Mouse (Mus musculus): ENCODE data around the gene Acp2. TPM values are rescaled to one million over a fixed set of nuclear protein-coding genes. Genes with fewer than 3 reads are reported as not detected.
A peak's percentile ranks its signal among the peaks of the same experiment; 100 is the strongest.

Gene Acp2
- polyA plus RNA-seq, 1 experiment from 2014 or later = 39.0 TPM

DNA sequence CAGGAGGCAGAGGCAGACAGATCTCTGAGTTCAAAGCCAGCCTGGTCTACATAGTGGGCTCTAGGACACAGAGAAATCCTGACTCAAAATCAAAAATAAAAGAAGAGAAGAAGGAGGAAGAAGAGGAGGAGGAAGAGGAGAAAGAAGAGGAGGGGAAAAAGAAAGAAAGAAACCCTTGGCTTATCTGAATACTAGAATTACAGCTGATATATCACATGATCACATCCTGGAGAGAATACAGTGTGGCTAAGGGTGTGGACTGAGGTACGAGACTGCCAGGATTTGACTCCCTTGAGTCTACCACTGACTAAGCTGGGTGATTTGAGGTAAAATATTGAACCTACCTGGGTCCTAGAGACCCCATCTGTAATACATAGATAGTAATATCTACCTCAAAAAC lies 16.5 kb upstream of the Acp2 start:
- H3K27ac ChIP-seq (ENCODE audit: low read length) = no peak overlapping the region
- H3K4me3 ChIP-seq (replicated peaks; ENCODE audit: low read length) = no peak overlapping the region
- 87% methylated on average over 1 of the region's 1 CpGs for WGBS
- no peak overlapping the region for H3K4me2 ChIP-seq (ENCODE audit: low read length)
- no peaks in the 10 kb centered on the region for H3K9me3 ChIP-seq (ENCODE audit: control insufficient read depth, low read length)
- peaks cover 13% of the 10 kb centered on the region for H3K4me1 ChIP-seq (replicated peaks; ENCODE audit: control insufficient read depth, insufficient read depth, low read length)
- H3K27me3 ChIP-seq (replicated peaks; ENCODE audit: control insufficient read depth, insufficient read depth, low read length) = no peaks in the 10 kb centered on the region
- no peak overlapping the region for H3K9ac ChIP-seq (replicated peaks; ENCODE audit: low read depth, low read length)
- no peak for ATAC-seq
- H3K36me3 ChIP-seq (ENCODE audit: control insufficient read depth, insufficient read depth) = no peaks in the 10 kb centered on the region

DNA sequence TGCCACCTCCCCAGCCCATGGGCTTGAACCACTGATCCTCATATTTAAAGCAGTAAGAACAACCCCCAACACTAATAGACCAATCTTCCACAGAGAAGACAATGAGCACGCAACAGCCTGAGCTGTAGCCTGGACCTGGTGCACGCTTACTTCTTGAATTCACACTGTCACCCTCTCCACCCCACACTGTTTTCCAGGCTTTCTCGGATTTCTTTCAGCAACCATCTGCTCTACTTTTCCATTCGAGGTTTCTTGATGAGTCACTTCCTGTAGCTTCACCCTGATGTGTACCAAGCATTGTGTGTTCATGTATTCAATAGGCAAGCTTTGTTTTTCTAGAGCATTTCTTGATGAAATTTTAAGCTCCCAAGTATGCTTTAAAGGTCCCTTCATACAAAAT lies 15.3 kb upstream of the Acp2 start:
- H3K4me3 ChIP-seq (replicated peaks; ENCODE audit: low read length) = no peak overlapping the region
- WGBS = 73% methylated on average over 4 of the region's 4 CpGs

DNA sequence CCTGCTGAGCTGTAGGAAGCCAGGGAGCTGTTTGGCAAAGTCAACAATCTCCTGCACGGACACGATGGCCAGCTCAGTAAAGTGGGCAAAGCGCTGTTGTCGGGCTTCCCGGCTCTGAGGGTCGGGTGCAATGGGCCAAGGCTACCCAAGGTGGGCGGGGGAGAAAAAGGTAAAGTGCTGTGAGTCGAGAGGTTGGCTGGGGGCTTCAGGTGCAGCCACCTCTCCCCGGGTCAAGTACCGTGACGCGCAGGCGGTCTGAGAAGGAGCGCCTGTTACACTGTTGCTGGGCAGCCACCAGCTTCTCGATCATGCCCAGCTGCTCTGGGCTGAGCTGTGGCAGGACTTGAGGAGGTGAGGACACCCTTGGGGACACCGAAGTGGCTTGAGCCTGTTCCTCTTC lies 12.2 kb upstream of the Acp2 start:
- Histone ChIP-seq H3K9me3 (ENCODE audit: control insufficient read depth, low read length) (no peaks in the 10 kb centered on the region), H3K36me3 (ENCODE audit: control insufficient read depth, insufficient read depth) (no peaks in the 10 kb centered on the region), H3K27me3 (replicated peaks; ENCODE audit: control insufficient read depth, insufficient read depth, low read length) (no peaks in the 10 kb centered on the region), H3K27ac (ENCODE audit: low read length) (no peak overlapping the region), H3K4me3 (replicated peaks; ENCODE audit: low read length) (no peak overlapping the region), H3K4me1 (replicated peaks; ENCODE audit: control insufficient read depth, insufficient read depth, low read length) (peaks cover 10% of the 10 kb centered on the region), H3K9ac (replicated peaks; ENCODE audit: low read depth, low read length) (0 out of 2 replicates have a peak overlapping the region, but pooled peaks have one; percentile 9), H3K4me2 (ENCODE audit: low read length) (no peak overlapping the region)
- no peak for ATAC-seq
- WGBS = 92% methylated on average over 16 of the region's 16 CpGs

More for the DNA sequence above, 15.3 kb upstream of the Acp2 start:
- ATAC-seq = no peak
- Histone ChIP-seq H3K27ac (ENCODE audit: low read length) (no peak overlapping the region), H3K27me3 (replicated peaks; ENCODE audit: control insufficient read depth, insufficient read depth, low read length) (no peaks in the 10 kb centered on the region), H3K4me2 (ENCODE audit: low read length) (no peak overlapping the region), H3K4me1 (replicated peaks; ENCODE audit: control insufficient read depth, insufficient read depth, low read length) (peaks cover 4% of the 10 kb centered on the region; the same call in 1 of the 2 replicates), H3K36me3 (ENCODE audit: control insufficient read depth, insufficient read depth) (no peaks in the 10 kb centered on the region), H3K9ac (replicated peaks; ENCODE audit: low read depth, low read length) (no peak overlapping the region), H3K9me3 (ENCODE audit: control insufficient read depth, low read length) (no peaks in the 10 kb centered on the region)

DNA sequence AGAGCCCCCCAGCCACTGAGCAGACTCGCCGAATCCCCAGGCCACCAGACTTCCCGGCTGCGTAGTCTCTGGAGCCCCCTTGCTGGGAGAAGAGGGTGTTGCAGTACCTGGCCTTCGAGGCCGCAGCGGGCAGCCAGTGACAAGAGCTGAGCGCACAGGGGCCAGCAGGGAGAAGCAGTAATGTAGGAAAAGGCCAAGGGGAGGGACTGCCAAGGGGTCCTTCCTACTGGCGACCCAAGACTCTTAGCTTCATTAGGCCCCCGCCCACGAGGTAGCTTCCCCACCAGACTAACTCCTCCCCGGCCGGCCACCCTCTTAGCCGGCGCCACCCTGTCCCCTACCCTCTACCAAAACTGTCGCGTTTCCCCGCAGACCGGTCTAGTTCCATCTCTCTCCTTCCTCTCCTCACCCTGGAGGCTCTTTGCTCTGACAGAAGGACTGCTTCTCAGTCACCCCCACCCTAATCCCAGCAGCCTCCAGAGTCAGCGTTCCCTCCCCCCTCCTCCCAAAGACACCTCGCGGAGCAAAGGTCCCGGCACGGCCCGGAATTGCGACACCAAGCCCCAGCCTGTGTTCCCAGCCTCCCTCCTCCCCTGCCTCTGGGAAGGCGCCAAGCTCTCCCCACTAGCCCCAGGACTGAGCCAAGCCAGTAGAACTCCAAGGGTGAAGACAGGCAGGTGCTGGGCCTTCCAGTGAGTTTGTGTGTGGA lies 7.9 kb upstream of the Acp2 start:
- peak; percentile 84 for ATAC-seq
- WGBS = 3% methylated on average over 27 of the region's 27 CpGs
- Histone ChIP-seq H3K36me3 (ENCODE audit: control insufficient read depth, insufficient read depth) (no peaks in the 10 kb centered on the region), H3K9ac (replicated peaks; ENCODE audit: low read depth, low read length) (peak overlapping the region; percentile 49), H3K27me3 (replicated peaks; ENCODE audit: control insufficient read depth, insufficient read depth, low read length) (no peaks in the 10 kb centered on the region), H3K9me3 (ENCODE audit: control insufficient read depth, low read length) (no peaks in the 10 kb centered on the region), H3K4me2 (ENCODE audit: low read length) (peak overlapping the region; percentile 60), H3K27ac (ENCODE audit: low read length) (no peak overlapping the region), H3K4me3 (replicated peaks; ENCODE audit: low read length) (peak overlapping the region; percentile 32), H3K4me1 (replicated peaks; ENCODE audit: control insufficient read depth, insufficient read depth, low read length) (peaks cover 10% of the 10 kb centered on the region)

DNA sequence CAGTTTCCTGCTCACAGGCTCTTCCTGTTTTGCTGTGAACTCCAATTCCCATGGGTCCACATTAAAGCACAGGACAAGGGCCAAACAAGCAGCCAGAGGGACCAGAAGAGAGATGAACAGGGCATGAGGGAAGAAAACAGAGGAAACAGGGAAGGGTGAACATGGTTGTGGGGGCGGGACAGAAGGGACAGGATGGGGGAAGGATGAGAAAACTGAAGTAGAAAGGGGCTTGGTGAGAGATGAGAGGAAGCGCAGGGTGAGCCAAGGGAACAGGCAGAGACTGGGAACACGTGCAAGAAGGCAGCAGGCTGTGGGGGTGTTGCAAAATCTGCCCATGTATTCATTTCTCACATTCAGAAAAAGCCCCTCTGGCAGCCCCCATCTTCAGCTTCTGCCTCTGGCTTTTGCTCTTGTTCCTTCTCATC lies 6.1 kb upstream of the Acp2 start:
- WGBS = 73% methylated on average over 3 of the region's 3 CpGs

DNA sequence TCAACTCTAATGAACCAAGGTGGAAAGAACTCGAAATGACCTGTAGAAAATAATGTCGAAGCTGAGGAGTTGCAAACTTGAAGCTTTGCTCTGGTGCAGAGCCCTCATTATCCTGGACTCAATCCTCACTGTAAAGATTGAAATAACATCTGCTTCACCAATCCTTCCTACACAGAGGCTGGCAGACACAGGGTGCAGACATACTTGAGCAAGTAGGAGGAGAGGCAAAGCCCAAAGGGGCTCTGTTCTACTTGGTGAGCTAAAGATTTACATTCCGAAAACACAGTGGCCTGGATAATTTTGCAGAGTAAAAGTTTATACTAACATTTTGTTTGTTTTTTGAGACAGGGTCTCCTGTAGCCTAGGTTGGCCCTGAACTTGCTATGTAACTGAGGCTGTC lies 3.8 kb upstream of the Acp2 start:
- no peak overlapping the region for H3K9ac ChIP-seq (replicated peaks; ENCODE audit: low read depth, low read length)
- H3K27ac ChIP-seq (ENCODE audit: low read length) = no peak overlapping the region
- no peaks in the 10 kb centered on the region for H3K36me3 ChIP-seq (ENCODE audit: control insufficient read depth, insufficient read depth)
- no peak for ATAC-seq
- H3K4me2 ChIP-seq (ENCODE audit: low read length) = no peak overlapping the region
- 82% methylated on average over 3 of the region's 3 CpGs for WGBS
- H3K4me3 ChIP-seq (replicated peaks; ENCODE audit: low read length) = no peak overlapping the region
- no peaks in the 10 kb centered on the region for H3K9me3 ChIP-seq (ENCODE audit: control insufficient read depth, low read length)
- H3K4me1 ChIP-seq (replicated peaks; ENCODE audit: control insufficient read depth, insufficient read depth, low read length) = peaks cover 22% of the 10 kb centered on the region
- H3K27me3 ChIP-seq (replicated peaks; ENCODE audit: control insufficient read depth, insufficient read depth, low read length) = no peaks in the 10 kb centered on the region

More for the DNA sequence above, 6.1 kb upstream of the Acp2 start:
- Histone ChIP-seq H3K27me3 (replicated peaks; ENCODE audit: control insufficient read depth, insufficient read depth, low read length) (no peaks in the 10 kb centered on the region), H3K9ac (replicated peaks; ENCODE audit: low read depth, low read length) (no peak overlapping the region), H3K27ac (ENCODE audit: low read length) (no peak overlapping the region), H3K36me3 (ENCODE audit: control insufficient read depth, insufficient read depth) (no peaks in the 10 kb centered on the region), H3K4me3 (replicated peaks; ENCODE audit: low read length) (no peak overlapping the region), H3K4me2 (ENCODE audit: low read length) (no peak overlapping the region), H3K4me1 (replicated peaks; ENCODE audit: control insufficient read depth, insufficient read depth, low read length) (peaks cover 10% of the 10 kb centered on the region), H3K9me3 (ENCODE audit: control insufficient read depth, low read length) (no peaks in the 10 kb centered on the region)
- no peak for ATAC-seq

DNA sequence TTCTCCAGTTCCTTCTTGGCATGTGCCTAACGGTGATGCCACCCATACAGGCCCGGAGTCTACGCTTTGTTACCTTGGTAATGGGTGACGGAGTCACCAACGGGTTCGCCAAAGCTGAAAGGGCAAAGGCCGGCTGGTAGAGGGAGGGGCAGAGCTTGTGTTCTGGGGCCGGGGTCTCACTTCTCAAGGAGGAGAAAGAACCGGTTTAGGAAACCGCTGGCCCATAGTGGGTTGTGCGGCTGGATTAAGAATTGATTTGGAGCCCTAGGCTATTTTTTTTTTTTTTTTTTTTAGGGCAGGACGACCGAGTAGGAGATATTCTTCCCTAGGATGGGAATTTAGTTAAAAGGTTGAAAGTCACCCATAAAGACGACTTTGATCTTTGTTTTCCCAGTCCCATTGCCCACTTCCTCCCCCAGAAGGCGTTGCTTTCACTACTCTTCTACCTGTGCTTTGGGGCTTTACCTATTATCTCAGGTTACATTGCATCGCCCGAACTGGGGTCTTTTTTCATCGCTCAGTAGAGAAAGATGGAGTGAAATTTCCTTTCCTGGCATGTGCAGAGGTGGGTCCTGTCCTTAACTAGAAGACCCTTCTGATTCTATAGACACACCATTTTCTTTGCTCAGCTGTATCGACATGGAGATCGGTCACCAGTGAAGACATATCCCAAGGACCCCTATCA lies 429 bp downstream of the Acp2 start:
- H3K9me3 ChIP-seq (ENCODE audit: control insufficient read depth, low read length) = no peaks in the 10 kb centered on the region
- H3K9ac ChIP-seq (replicated peaks; ENCODE audit: low read depth, low read length) = peak overlapping the region; percentile 93
- peak overlapping the region; percentile 92 for H3K4me3 ChIP-seq (replicated peaks; ENCODE audit: low read length)
- H3K4me1 ChIP-seq (replicated peaks; ENCODE audit: control insufficient read depth, insufficient read depth, low read length) = peaks cover 21% of the 10 kb centered on the region
- no peaks in the 10 kb centered on the region for H3K27me3 ChIP-seq (replicated peaks; ENCODE audit: control insufficient read depth, insufficient read depth, low read length)
- 11% methylated on average over 20 of the region's 20 CpGs for WGBS
- H3K27ac ChIP-seq (ENCODE audit: low read length) = peak overlapping the region; percentile 93
- no peak for ATAC-seq
- peak overlapping the region; percentile 90 for H3K4me2 ChIP-seq (ENCODE audit: low read length)
- peaks cover 10% of the 10 kb centered on the region; the same call in 1 of the 2 replicates for H3K36me3 ChIP-seq (ENCODE audit: control insufficient read depth, insufficient read depth)

DNA sequence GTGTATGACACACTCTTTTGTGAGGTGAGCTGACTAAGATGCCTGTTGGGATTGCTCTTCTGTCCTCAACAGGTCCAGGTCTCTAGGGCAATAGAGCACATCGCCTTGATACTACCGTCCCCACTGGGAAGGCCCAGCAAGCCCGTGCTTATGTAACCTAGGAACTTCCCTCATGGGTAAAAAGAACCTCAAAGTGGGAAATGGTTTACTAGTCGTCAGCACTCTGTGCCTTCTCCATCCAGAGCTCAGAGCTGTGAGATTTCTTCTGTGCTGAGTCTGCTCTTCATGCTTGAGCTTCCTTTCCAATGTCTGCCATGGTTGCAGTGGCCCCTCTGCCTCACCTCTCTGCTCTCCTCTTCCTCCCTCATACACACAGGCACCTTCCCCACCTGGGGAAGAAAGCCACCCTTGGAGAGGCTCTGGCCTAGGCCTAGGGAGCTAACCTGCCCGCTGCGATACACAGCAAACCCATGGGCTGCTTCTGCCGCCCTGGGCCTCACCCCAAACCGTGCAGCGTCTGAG lies 3.6 kb downstream of the Acp2 start:
- no peak overlapping the region for H3K4me2 ChIP-seq (ENCODE audit: low read length)
- H3K4me3 ChIP-seq (replicated peaks; ENCODE audit: low read length) = no peak overlapping the region
- ATAC-seq = no peak
- no peaks in the 10 kb centered on the region for H3K27me3 ChIP-seq (replicated peaks; ENCODE audit: control insufficient read depth, insufficient read depth, low read length)
- H3K4me1 ChIP-seq (replicated peaks; ENCODE audit: control insufficient read depth, insufficient read depth, low read length) = peaks cover 21% of the 10 kb centered on the region
- H3K27ac ChIP-seq (ENCODE audit: low read length) = no peak overlapping the region
- H3K9ac ChIP-seq (replicated peaks; ENCODE audit: low read depth, low read length) = no peak overlapping the region
- 94% methylated on average over 9 of the region's 9 CpGs for WGBS
- H3K9me3 ChIP-seq (ENCODE audit: control insufficient read depth, low read length) = no peaks in the 10 kb centered on the region
- peaks cover 32% of the 10 kb centered on the region for H3K36me3 ChIP-seq (ENCODE audit: control insufficient read depth, insufficient read depth)

DNA sequence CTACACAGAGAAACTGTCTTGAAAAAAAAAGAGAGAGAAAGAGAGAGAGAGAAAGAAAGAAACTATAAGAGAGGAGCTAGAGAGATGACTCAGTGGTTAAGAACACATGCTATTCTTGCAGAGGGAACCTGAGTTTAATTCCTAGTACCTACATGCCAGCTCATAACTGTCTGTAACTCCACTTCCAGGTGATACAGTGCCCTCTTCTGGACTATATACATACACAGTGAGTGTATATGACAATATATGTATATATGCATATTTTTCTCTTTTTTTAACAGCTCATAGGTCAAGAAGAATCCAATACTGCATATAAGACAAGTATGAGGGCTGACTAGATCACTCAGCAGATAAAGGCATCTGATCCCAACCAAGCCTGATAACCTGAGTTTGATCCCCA lies 10.6 kb downstream of the Acp2 start:
- H3K4me3 ChIP-seq (replicated peaks; ENCODE audit: low read length) = no peak overlapping the region
- 0 out of 2 replicates have a peak, but pooled peaks cover 2% of the 10 kb centered on the region for H3K4me1 ChIP-seq (replicated peaks; ENCODE audit: control insufficient read depth, insufficient read depth, low read length)
- no peak overlapping the region for H3K4me2 ChIP-seq (ENCODE audit: low read length)
- H3K9me3 ChIP-seq (ENCODE audit: control insufficient read depth, low read length) = no peaks in the 10 kb centered on the region
- no peaks in the 10 kb centered on the region for H3K27me3 ChIP-seq (replicated peaks; ENCODE audit: control insufficient read depth, insufficient read depth, low read length)
- no peak overlapping the region for H3K27ac ChIP-seq (ENCODE audit: low read length)
- peaks cover 33% of the 10 kb centered on the region for H3K36me3 ChIP-seq (ENCODE audit: control insufficient read depth, insufficient read depth)
- no peak for ATAC-seq
- no peak overlapping the region for H3K9ac ChIP-seq (replicated peaks; ENCODE audit: low read depth, low read length)

All from forebrain, embryonic 16.5 days (tissue).